Comparison of ENCODE assay signal across 12 mouse cellular contexts in the genomic region with DNA sequence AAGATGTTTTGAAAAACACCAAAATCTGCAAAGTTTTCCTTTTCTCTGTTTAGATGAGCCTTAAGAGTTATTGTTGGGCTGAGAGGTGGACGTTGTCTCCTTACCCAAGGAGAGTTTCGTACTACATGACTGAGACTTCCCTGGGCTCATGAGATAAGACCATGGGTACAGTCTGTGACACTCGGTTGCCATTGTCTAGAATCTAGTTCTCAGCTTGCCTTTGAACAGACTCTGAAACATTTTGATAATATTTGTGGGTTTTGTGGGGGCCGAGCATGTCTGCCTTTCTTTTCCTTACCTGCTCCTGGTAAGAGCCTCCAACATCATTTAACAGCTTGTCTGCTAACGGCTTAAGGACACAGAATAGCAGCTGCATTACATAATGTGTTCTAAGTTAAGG.
DNase-seq lines count a peak whose midpoint lies in the region; ATAC-seq lines count a peak whose summit lies in the region.
"Had no signal": no experiment of that assay in that cellular context is flagged by ENCODE, and none has a peak within 500 bp of the region (broad histone marks: within the 10 kb centered on the region; RNA-seq: fewer than 3 reads in every experiment).

No protein-coding gene starts in this region.

- H3K4me3 ChIP-seq in heart, embryonic 16.5 days (ENCODE audit: low read length), result no peak overlapping the region
- H3K4me3 ChIP-seq in heart, embryonic 10.5 days, result no peak overlapping the region
- H3K4me3 ChIP-seq in megakaryocyte, embryonic 14.5 days (replicated peaks), result peak overlapping the region; percentile 20
- no peak overlapping the region for H3K4me3 ChIP-seq in liver, embryonic 16.5 days (ENCODE audit: low read depth, low read length)

- WGBS in heart, embryonic 16.5 days, result 48% methylated on average over 5 of the region's 5 CpGs
- 65% methylated on average over 5 of the region's 5 CpGs for WGBS in heart, embryonic 10.5 days
- 22% methylated on average over 5 of the region's 5 CpGs for WGBS in liver, embryonic 16.5 days (ENCODE audit: insufficient replicate concordance)

- no peak overlapping the region for H3K4me2 ChIP-seq in heart, embryonic 16.5 days (ENCODE audit: low read depth, low read length)
- H3K4me2 ChIP-seq in liver, embryonic 16.5 days (ENCODE audit: low read depth, low read length), result no peak overlapping the region

- no peak for ATAC-seq in heart, embryonic 16.5 days (replicated peaks; ENCODE audit: extremely low read depth, insufficient read depth, low FRiP score)
- ATAC-seq in megakaryocyte, adult 5-6 weeks (ENCODE audit: poor library complexity, severe bottlenecking), result no peak
- ATAC-seq in liver, embryonic 16.5 days (ENCODE audit: low read depth), result peak; percentile 88
- ATAC-seq: activated CD4-positive, CD25-positive, alpha-beta regulatory T cell, adult 4 months had no signal

- no peak overlapping the region for H3K9ac ChIP-seq in heart, embryonic 16.5 days (ENCODE audit: low read length)
- no peak overlapping the region for H3K9ac ChIP-seq in liver, embryonic 16.5 days (ENCODE audit: low read depth, low read length)

- DNase-seq in heart, embryonic 10.5 days (ENCODE audit: low spot score), result no peak
- peak; percentile 44 for DNase-seq in c-Kit-positive CD71-positive TER-119-positive erythroid progenitor cells, embryonic 14.5 days (ENCODE audit: low spot score)
- no peak for DNase-seq in right cerebral cortex, postnatal 36 days (ENCODE audit: low spot score in 2 of 2)
- DNase-seq in thymus, adult 18-20 months, result no peak
- DNase-seq: embryo, embryonic 11 days; retina, postnatal 1 day had no signal

- H3K27ac ChIP-seq in heart, embryonic 16.5 days (ENCODE audit: low read length), result peak overlapping the region; percentile 77
- no peak overlapping the region for H3K27ac ChIP-seq in heart, embryonic 10.5 days
- peak overlapping the region; percentile 44 for H3K27ac ChIP-seq in liver, embryonic 16.5 days (ENCODE audit: low read length)

- H3K9me3 ChIP-seq in heart, embryonic 16.5 days (replicated peaks; ENCODE audit: control insufficient read depth, low read length), result no peaks in the 10 kb centered on the region
- no peaks in the 10 kb centered on the region for H3K9me3 ChIP-seq in heart, embryonic 10.5 days
- no peaks in the 10 kb centered on the region for H3K9me3 ChIP-seq in megakaryocyte, embryonic 14.5 days
- no peaks in the 10 kb centered on the region for H3K9me3 ChIP-seq in liver, embryonic 16.5 days (replicated peaks; ENCODE audit: control insufficient read depth, low read length)

- H3K27me3 ChIP-seq in heart, embryonic 16.5 days (ENCODE audit: control insufficient read depth, insufficient read depth, low read length), result no peaks in the 10 kb centered on the region
- H3K27me3 ChIP-seq in heart, embryonic 10.5 days (ENCODE audit: insufficient read depth, poor library complexity, severe bottlenecking), result no peaks in the 10 kb centered on the region
- H3K27me3 ChIP-seq in megakaryocyte, embryonic 14.5 days (replicated peaks), result no peaks in the 10 kb centered on the region
- no peaks in the 10 kb centered on the region for H3K27me3 ChIP-seq in liver, embryonic 16.5 days (ENCODE audit: control insufficient read depth, insufficient read depth, low read depth, low read length)
- H3K27me3 ChIP-seq: CH12.LX had no signal

- no peaks in the 10 kb centered on the region for H3K36me3 ChIP-seq in heart, embryonic 16.5 days (ENCODE audit: control insufficient read depth, insufficient read depth)
- H3K36me3 ChIP-seq in heart, embryonic 10.5 days, result no peaks in the 10 kb centered on the region
- H3K36me3 ChIP-seq in megakaryocyte, embryonic 14.5 days (replicated peaks; ENCODE audit: low read length), result no peaks in the 10 kb centered on the region
- H3K36me3 ChIP-seq in liver, embryonic 16.5 days (ENCODE audit: control insufficient read depth, insufficient read depth), result no peaks in the 10 kb centered on the region

- H3K4me1 ChIP-seq in heart, embryonic 16.5 days (ENCODE audit: control insufficient read depth, insufficient read depth, low read length), result peaks cover 39% of the 10 kb centered on the region
- peaks cover 6% of the 10 kb centered on the region for H3K4me1 ChIP-seq in heart, embryonic 10.5 days
- peaks cover 51% of the 10 kb centered on the region for H3K4me1 ChIP-seq in megakaryocyte, embryonic 14.5 days
- H3K4me1 ChIP-seq in liver, embryonic 16.5 days (ENCODE audit: control insufficient read depth, low read depth, low read length), result no peaks in the 10 kb centered on the region; the same call in none of the 2 replicates
